Mouse (Mus musculus) bone marrow, adult 2 months (tissue): Measurements from ENCODE around the gene Hspe1.

Experiments used
- CTCF ChIP-seq: fragments of 200-500 bp; IDR thresholded peaks from 2 replicates; pipeline ENCODE4 v1.5.1; 2011; ENCODE audit warnings: low read length, control low read depth; ENCODE audit not compliant: control insufficient read depth, insufficient read depth
- POLR2A ChIP-seq: fragments of 200-500 bp; IDR thresholded peaks from 2 replicates; pipeline ENCODE4 v1.6.1; 2011; ENCODE audit warnings: low read depth, mild to moderate bottlenecking, control low read depth, low read length, borderline replicate concordance; ENCODE audit not compliant: control insufficient read depth

DNA sequence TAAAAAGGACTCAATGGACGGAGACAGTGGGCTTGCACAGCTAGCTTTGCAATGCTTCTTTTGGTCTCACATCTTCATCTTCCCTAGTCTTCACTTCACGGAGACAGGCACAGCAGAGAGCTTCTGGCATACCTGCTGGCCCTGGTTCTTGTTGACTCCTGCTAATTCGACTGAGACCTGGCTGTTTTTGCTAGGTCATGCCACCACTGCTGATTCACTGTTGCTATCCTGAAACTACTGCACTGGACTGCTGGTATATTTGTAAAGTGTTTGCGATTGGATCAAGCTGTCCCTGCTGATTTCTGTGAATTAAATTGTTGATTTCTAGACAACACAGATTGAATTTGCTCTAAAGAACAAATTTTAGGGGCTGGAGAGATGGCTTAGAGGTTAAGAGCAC lies 46.2 kb upstream of the Hspe1 start:
- TF ChIP-seq CTCF (no peak), POLR2A (no peak)
